8 mouse cellular contexts compared by ENCODE assay signal in genomic region chr12:76506522-76506921, GRCm38 (mm10). TPM values are rescaled to one million over a fixed set of nuclear protein-coding genes. Genes with fewer than 3 reads are reported as not detected.
A peak's percentile ranks its signal among the peaks of the same experiment; 100 is the strongest.
DNase-seq lines count a peak whose midpoint lies in the region; ATAC-seq lines count a peak whose summit lies in the region.

No protein-coding gene starts in this region.

- no peaks in the 10 kb centered on the region for H3K27me3 ChIP-seq in neural tube, embryonic 13.5 days
- H3K27me3 ChIP-seq in hindbrain, embryonic 15.5 days: no peaks in the 10 kb centered on the region
- H3K27me3 ChIP-seq in midbrain, embryonic 16.5 days (ENCODE audit: control insufficient read depth, insufficient read depth, low read depth, low read length): no peaks in the 10 kb centered on the region

- no peak overlapping the region for H3K4me2 ChIP-seq in neural tube, embryonic 13.5 days
- H3K4me2 ChIP-seq in hindbrain, embryonic 15.5 days: no peak overlapping the region
- no peak overlapping the region for H3K4me2 ChIP-seq in midbrain, embryonic 16.5 days (ENCODE audit: low read length)

- H3K27ac ChIP-seq in neural tube, embryonic 13.5 days (replicated peaks): no peak overlapping the region; the same call in 1 of the 2 replicates
- peak overlapping the region; percentile 66 for H3K27ac ChIP-seq in hindbrain, embryonic 15.5 days (replicated peaks)
- H3K27ac ChIP-seq in midbrain, embryonic 16.5 days (ENCODE audit: low read length): peak overlapping the region; percentile 2; the same call in 1 of the 2 replicates

- peak; percentile 69; the same call in 1 of the 2 replicates for ATAC-seq in neural tube, embryonic 13.5 days (ENCODE audit: low read depth)
- peak; percentile 86 for ATAC-seq in hindbrain, embryonic 15.5 days (ENCODE audit: low FRiP score, low read depth)
- peak; percentile 82 for ATAC-seq in midbrain, embryonic 16.5 days
- no peak for ATAC-seq in activated CD4-positive, CD25-positive, alpha-beta regulatory T cell, adult 4 months

- no peak overlapping the region for H3K9ac ChIP-seq in neural tube, embryonic 13.5 days
- H3K9ac ChIP-seq in hindbrain, embryonic 15.5 days: no peak overlapping the region
- no peak overlapping the region for H3K9ac ChIP-seq in midbrain, embryonic 16.5 days (ENCODE audit: low read depth, low read length)

- 48% methylated on average over 2 of the region's 2 CpGs for WGBS in neural tube, embryonic 13.5 days
- WGBS in hindbrain, embryonic 15.5 days: 54% methylated on average over 2 of the region's 2 CpGs
- WGBS in midbrain, embryonic 16.5 days: 24% methylated on average over 2 of the region's 2 CpGs

- H3K4me1 ChIP-seq in neural tube, embryonic 13.5 days (replicated peaks): peaks cover 17% of the 10 kb centered on the region
- H3K4me1 ChIP-seq in hindbrain, embryonic 15.5 days (replicated peaks): peaks cover 11% of the 10 kb centered on the region; the same call in 1 of the 2 replicates
- no peaks in the 10 kb centered on the region; the same call in 1 of the 2 replicates for H3K4me1 ChIP-seq in midbrain, embryonic 16.5 days (ENCODE audit: control insufficient read depth, insufficient read depth, low read length)

- no peaks in the 10 kb centered on the region for H3K36me3 ChIP-seq in neural tube, embryonic 13.5 days
- no peaks in the 10 kb centered on the region for H3K36me3 ChIP-seq in hindbrain, embryonic 15.5 days
- H3K36me3 ChIP-seq in midbrain, embryonic 16.5 days (ENCODE audit: control insufficient read depth, insufficient read depth, low read length): no peaks in the 10 kb centered on the region

- no peak for DNase-seq in neural tube, embryonic 10.5 days (ENCODE audit: extremely low spot score, low spot score)
- peak; percentile 59 for DNase-seq in gastrocnemius, postnatal 10 days
- DNase-seq in layer of hippocampus, adult 9-11 months: no peak
- no peak for DNase-seq in T-cell, adult 2 months (ENCODE audit: low spot score)

- H3K4me3 ChIP-seq in neural tube, embryonic 13.5 days: no peak overlapping the region
- H3K4me3 ChIP-seq in hindbrain, embryonic 15.5 days: no peak overlapping the region
- no peak overlapping the region for H3K4me3 ChIP-seq in midbrain, embryonic 16.5 days (ENCODE audit: low read depth, low read length)

- H3K9me3 ChIP-seq in neural tube, embryonic 13.5 days: no peaks in the 10 kb centered on the region
- no peaks in the 10 kb centered on the region for H3K9me3 ChIP-seq in hindbrain, embryonic 15.5 days
- no peaks in the 10 kb centered on the region for H3K9me3 ChIP-seq in midbrain, embryonic 16.5 days (replicated peaks; ENCODE audit: control insufficient read depth, low read length, poor library complexity, severe bottlenecking)

RNA-seq across cellular contexts. Expression of gene Plekhg3, which starts 24.2 kb away (rescaled TPM):
- polyA plus RNA-seq in neural tube, embryonic 13.5 days (2015; fragmentation: Nextera tagmentation; extraction: Ambion mirVana): 1.7 and 2.8 TPM in 2 replicates
- total RNA-seq in gastrocnemius, postnatal 10 days (2021): 10 to 100 TPM; 13.6 to 18.5 TPM
- 2.1 and 2.3 TPM in 2 replicates for polyA plus RNA-seq in hindbrain, embryonic 15.5 days (2015; fragmentation: Nextera tagmentation; extraction: Ambion mirVana)
- polyA plus RNA-seq in midbrain, embryonic 16.5 days (2015; fragmentation: Nextera tagmentation; extraction: Ambion mirVana): 0.93 and 1.3 TPM in 2 replicates
- polyA plus RNA-seq in activated CD4-positive, CD25-positive, alpha-beta regulatory T cell, adult 4 months (2017; shearing (Covaris generic)): 1 to 10 TPM; 2.5 to 3.7 TPM
